Comparison of ENCODE assay signal across 12 mouse cellular contexts in the genomic region with DNA sequence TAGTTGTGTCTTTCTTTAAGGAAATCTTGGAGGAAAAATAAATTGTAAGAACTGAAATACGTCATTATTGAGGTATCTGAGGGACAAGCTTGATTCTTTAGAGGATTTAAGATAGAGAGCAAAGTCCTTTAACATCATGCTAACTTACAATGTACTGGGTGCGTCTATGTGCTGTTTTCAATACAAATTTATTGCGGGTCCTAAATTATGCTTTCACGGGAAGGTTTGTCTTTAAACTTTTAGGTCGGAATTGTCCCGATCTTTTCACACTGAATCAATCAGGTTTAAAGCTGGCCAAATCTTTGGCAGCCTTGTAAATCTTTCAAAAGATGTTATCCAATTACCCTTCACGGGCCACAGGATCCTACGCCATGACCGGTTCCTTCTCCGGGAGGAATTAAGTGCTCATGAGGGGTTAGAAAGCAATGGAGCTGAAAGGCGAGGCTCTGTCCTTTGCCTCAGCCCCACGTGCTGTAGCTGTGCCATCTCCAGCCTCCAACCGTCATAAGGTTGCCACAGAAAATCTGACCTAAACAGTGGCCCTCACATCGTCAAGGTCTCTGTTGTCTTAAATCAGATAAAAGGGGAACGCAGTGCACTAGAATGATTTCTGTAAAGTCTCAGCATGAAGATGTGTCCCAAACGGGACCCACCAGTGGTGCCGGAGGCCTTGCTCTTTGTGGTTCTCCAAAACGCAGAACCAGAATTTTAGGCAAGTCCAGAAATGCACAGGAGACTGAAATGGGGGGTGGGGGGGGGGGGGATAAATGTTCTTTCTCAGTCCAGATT.
A peak's percentile ranks its signal among the peaks of the same experiment; 100 is the strongest.
DNase-seq lines count a peak whose midpoint lies in the region; ATAC-seq and TF ChIP-seq lines count a peak whose summit lies in the region.
"Had no signal": no experiment of that assay in that cellular context is flagged by ENCODE, and none has a peak within 500 bp of the region (broad histone marks: within the 10 kb centered on the region; RNA-seq: fewer than 3 reads in every experiment).

No protein-coding gene starts in this region.

- ATAC-seq in midbrain, embryonic 11.5 days (ENCODE audit: low FRiP score) = peak; percentile 62
- ATAC-seq in liver, embryonic 12.5 days = no peak
- ATAC-seq: inflammation-experienced regulatory T-cells, adult 6 months had no signal

- TF ChIP-seq POLR2A in brain, embryonic 14.5 days (IDR thresholded peaks at IDR 0.05; ENCODE audit: borderline replicate concordance, extremely low read depth, insufficient read depth, insufficient read length, poor library complexity, severe bottlenecking) = no peak

- H3K9me3 ChIP-seq in midbrain, embryonic 11.5 days (ENCODE audit: control insufficient read depth, low read length) = no peaks in the 10 kb centered on the region
- H3K9me3 ChIP-seq in liver, embryonic 12.5 days (replicated peaks) = no peaks in the 10 kb centered on the region
- H3K9me3 ChIP-seq: megakaryocyte, embryonic 14.5 days had no signal

- peaks cover 17% of the 10 kb centered on the region for H3K4me1 ChIP-seq in midbrain, embryonic 11.5 days (ENCODE audit: control insufficient read depth, insufficient read depth, low read length)
- H3K4me1 ChIP-seq in liver, embryonic 12.5 days = peaks cover 7% of the 10 kb centered on the region; the same call in 1 of the 2 replicates

- no peaks in the 10 kb centered on the region for H3K36me3 ChIP-seq in midbrain, embryonic 11.5 days (ENCODE audit: control insufficient read depth, insufficient read depth, low read length)
- H3K36me3 ChIP-seq in liver, embryonic 12.5 days = no peaks in the 10 kb centered on the region

- WGBS in midbrain, embryonic 11.5 days = 10% methylated on average over 18 of the region's 18 CpGs
- 66% methylated on average over 18 of the region's 18 CpGs for WGBS in liver, embryonic 12.5 days (ENCODE audit: insufficient replicate concordance)

- no peak overlapping the region for H3K9ac ChIP-seq in midbrain, embryonic 11.5 days (ENCODE audit: low read length)
- no peak overlapping the region for H3K9ac ChIP-seq in liver, embryonic 12.5 days

- no peak overlapping the region for H3K4me3 ChIP-seq in midbrain, embryonic 11.5 days (ENCODE audit: low read depth, low read length)
- H3K4me3 ChIP-seq in liver, embryonic 12.5 days = no peak overlapping the region
- H3K4me3 ChIP-seq: megakaryocyte, embryonic 14.5 days had no signal

- no peak for TF ChIP-seq CTCF in brain, embryonic 14.5 days (IDR thresholded peaks at IDR 0.05; ENCODE audit: borderline replicate concordance, extremely low read depth, insufficient read depth, insufficient read length)

- no peak overlapping the region for H3K27ac ChIP-seq in midbrain, embryonic 11.5 days (ENCODE audit: low read depth, low read length)
- H3K27ac ChIP-seq in liver, embryonic 12.5 days = no peak overlapping the region

- peak; percentile 16 for DNase-seq in adrenal gland, adult 2 months
- DNase-seq in adrenal gland, adult 18-20 months (ENCODE audit: low spot score in 2 of 2) = no peak
- DNase-seq in brain, embryonic 14.5 days (ENCODE audit: low read depth) = peak; percentile 35
- peak; percentile 50 for DNase-seq in hindlimb bud, embryonic 11.5 days (ENCODE audit: extremely low spot score, low read depth, low spot score)
- peak; percentile 91 for DNase-seq in midbrain, embryonic 11.5 days (ENCODE audit: low spot score, missing footprints)
- DNase-seq in right cerebral cortex, postnatal 4 days = no peak
- no peak for DNase-seq in left cerebral cortex, adult 11 months (ENCODE audit: low spot score)
- DNase-seq: liver; right cerebral cortex, adult 18-20 months had no signal

- H3K27me3 ChIP-seq in midbrain, embryonic 11.5 days (ENCODE audit: control insufficient read depth, insufficient read depth, low read length) = no peaks in the 10 kb centered on the region
- no peaks in the 10 kb centered on the region for H3K27me3 ChIP-seq in liver, embryonic 12.5 days (replicated peaks)
- H3K27me3 ChIP-seq: megakaryocyte, embryonic 14.5 days had no signal

- peak overlapping the region; percentile 12; the same call in 1 of the 2 replicates for H3K4me2 ChIP-seq in midbrain, embryonic 11.5 days
- no peak overlapping the region for H3K4me2 ChIP-seq in liver, embryonic 12.5 days

Comparison
In these comparisons a context has a peak if more than half of its experiments do, and no peak if none do; other contexts are left out.
1. DNase-seq: peak in adrenal gland, adult 2 months (single experiment), brain, embryonic 14.5 days (single experiment), hindlimb bud, embryonic 11.5 days (single experiment) and midbrain, embryonic 11.5 days (single experiment); none in adrenal gland, adult 18-20 months (0 of 2), right cerebral cortex, postnatal 4 days (single experiment) and left cerebral cortex, adult 11 months (single experiment).